Mouse (Mus musculus) ES-Bruce4 (cell line): Measurements from ENCODE around the gene Prss53.

Experiments
- CTCF ChIP-seq: IDR thresholded peaks from one replicate; pipeline ENCODE4 v1.8.1; 2011; ENCODE audit warnings: low read depth, low read length
- EP300 ChIP-seq: IDR thresholded peaks from 2 replicates; pipeline ENCODE4 v1.6.1; 2011; ENCODE audit warnings: low read depth, low read length; ENCODE audit not compliant: insufficient read depth
- POLR2A ChIP-seq: IDR thresholded peaks from one replicate; pipeline ENCODE4 v1.8.1; 2011; ENCODE audit warnings: low read length; ENCODE audit not compliant: insufficient read depth

GRCm38 (mm10) chr7:127901772-127902171, 11.0 kb upstream of the Prss53 start:
- TF ChIP-seq CTCF (no peak), EP300 (no peak), POLR2A (no peak)
